Mouse (Mus musculus): Measurements from ENCODE around the gene Tmem171. TPM values are rescaled to one million over a fixed set of nuclear protein-coding genes. Genes with fewer than 3 reads are reported as not detected.

Tmem171 gene
- polyA plus RNA-seq, 1 experiment from 2014 or later, result not detected

DNA sequence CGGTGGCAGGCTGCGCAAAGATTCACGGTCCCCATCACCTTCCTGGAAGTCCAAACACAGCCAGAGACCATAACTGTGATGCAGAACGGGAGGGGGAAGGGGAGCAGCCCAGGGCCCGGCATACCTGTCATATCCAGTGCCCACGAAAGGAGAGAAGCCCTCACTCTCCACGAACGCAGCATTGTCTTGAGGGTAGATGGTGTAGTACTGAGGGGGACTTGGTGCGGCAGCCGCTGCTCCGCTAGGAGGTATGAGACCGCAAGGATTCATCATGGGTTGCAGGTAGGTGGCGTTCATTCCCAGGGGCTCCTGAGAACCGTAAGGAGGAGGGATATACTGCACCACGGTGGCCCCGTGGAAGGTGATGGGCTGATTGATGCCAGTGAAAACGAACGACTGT, 58.1 kb downstream of the Tmem171 start:
- no peaks in the 10 kb centered on the region for H3K9me3 ChIP-seq (replicated peaks)
- no peak overlapping the region for H3K9ac ChIP-seq
- H3K27me3 ChIP-seq, result no peaks in the 10 kb centered on the region; the same call in 1 of the 2 replicates
- H3K4me3 ChIP-seq (replicated peaks), result no peak overlapping the region
- no peak overlapping the region for H3K4me2 ChIP-seq
- DNase-seq (no peak), ATAC-seq (ENCODE audit: low read depth) (no peak)
- H3K4me1 ChIP-seq (replicated peaks), result no peaks in the 10 kb centered on the region
- WGBS (ENCODE audit: insufficient replicate concordance), result 45% methylated on average over 18 of the region's 18 CpGs
- H3K27ac ChIP-seq, result no peak overlapping the region
- H3K36me3 ChIP-seq, result no peaks in the 10 kb centered on the region

Other genes with a start within 250 kb of the Tmem171 start
- gene Gm10320, start 202.8 kb downstream of the Tmem171 start, polyA plus RNA-seq (2015; fragmentation: Nextera tagmentation; extraction: Ambion mirVana), result 0.76 and 1.5 TPM in 2 replicates
- not detected in 2 replicates for gene Tmem174, start 57.4 kb downstream of the Tmem171 start, polyA plus RNA-seq (2015; fragmentation: Nextera tagmentation; extraction: Ambion mirVana)
- gene Fcho2, start 120.6 kb upstream of the Tmem171 start, polyA plus RNA-seq (2015; fragmentation: Nextera tagmentation; extraction: Ambion mirVana), result 20.6 and 28.5 TPM in 2 replicates
- gene Tnpo1, start 231.6 kb upstream of the Tmem171 start, polyA plus RNA-seq (2015; fragmentation: Nextera tagmentation; extraction: Ambion mirVana), result 26.5 and 31.4 TPM in 2 replicates